Mouse (Mus musculus) mouse embryonic stem cell (cell line): ENCODE results near the gene Dusp1.

ENCODE experiments used
- in situ Hi-C, 2 experiments: fragments of 300-500 bp; cut with MboI; formaldehyde crosslinking; loops; 1 replicate in 1 of 2; 3 replicates in 1 of 2; pipeline ENCODE4 v1.14.3; 2019 to 2020; ENCODE audit warnings: low sequenced_read_pairs in 2 of 2, low pct_unique_long_range_greater_than_20kb in 1 of 2, mixed read lengths in 1 of 2; ENCODE audit not compliant: unreplicated experiment in 1 of 2

Dusp1 gene

DNA sequence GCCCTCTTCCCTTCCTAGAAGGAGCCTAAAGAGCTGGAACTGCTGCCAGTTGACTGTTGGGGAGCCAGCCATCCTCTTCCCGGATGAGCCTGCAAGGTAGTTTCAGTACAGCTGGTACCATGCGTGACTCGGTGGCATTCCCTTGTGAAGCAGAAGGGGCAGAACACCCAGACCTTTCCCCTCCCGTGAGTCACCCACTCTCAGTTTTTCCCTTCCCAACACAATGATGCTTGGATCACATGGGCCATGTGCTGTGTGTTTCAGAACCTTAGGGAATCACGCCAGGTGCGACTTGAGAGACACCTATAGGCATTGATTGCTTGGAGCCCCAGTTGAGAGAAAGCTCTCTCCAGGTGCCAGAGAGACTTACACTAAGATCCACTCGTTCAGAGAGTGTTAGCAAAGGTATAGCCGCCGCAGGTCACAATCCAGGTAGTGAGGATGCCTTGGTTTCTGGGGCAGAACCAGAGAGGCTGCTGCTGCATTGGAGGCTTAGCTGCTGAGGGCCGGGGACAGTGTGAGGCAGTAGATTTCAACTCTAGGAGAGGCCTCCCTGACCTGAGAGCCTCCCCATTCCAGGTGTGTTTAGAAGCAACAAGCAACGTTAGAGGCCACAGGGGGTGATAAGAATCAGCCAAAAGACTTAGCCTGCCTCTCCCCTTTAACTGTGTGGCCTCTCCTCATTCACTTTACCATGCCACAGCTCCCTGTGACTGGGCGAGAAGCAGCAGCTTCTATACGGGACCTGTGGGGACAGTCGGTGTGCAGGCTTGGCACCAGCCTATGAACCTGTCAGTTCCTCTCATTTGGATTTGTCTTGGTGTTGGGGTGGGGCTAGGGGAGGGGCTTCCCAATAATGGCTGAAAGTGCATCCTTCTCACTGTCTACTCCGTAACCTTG, 51.5 kb downstream of the Dusp1 start:
- in situ Hi-C loops: no loop called here

DNA sequence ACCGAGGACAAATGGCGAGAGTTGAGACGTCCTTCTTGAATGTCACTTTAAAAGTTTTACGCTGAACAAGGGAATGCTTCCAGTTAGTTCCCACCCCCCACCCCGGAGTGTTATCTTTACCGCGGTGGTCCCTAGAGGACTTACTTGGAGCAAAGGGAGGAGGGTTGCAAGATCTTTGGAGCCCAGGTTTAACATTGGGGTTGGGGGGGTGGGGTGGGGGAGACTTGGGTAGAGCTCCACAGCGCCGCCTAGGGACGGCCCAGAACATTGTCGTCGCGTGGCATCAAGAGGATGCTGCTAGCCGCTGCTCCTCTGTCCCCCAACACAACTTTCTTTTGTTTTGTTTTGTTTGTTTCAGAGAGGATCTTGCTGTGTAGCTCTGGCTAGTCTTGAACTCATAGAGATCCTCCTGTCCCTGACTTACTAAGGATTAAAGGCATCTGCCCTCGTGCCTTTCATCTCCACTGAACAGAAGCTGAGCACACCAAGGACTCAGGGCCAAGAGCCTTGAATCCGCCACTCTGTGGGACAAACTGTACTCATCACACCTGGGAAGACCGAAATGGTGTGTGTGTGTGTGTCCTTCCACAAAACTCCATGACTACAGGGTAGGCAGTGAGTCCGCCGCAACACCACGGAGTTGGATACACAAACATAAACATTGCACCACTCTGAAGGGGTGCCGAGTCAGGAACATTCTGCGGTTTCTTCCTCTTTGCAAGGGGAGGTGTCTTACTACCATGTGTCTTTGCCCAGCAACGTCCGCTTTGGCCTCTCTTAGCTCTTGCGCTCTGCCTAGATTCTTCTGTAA, 52.8 kb downstream of the Dusp1 start:
- in situ Hi-C loops: no loop called here

DNA sequence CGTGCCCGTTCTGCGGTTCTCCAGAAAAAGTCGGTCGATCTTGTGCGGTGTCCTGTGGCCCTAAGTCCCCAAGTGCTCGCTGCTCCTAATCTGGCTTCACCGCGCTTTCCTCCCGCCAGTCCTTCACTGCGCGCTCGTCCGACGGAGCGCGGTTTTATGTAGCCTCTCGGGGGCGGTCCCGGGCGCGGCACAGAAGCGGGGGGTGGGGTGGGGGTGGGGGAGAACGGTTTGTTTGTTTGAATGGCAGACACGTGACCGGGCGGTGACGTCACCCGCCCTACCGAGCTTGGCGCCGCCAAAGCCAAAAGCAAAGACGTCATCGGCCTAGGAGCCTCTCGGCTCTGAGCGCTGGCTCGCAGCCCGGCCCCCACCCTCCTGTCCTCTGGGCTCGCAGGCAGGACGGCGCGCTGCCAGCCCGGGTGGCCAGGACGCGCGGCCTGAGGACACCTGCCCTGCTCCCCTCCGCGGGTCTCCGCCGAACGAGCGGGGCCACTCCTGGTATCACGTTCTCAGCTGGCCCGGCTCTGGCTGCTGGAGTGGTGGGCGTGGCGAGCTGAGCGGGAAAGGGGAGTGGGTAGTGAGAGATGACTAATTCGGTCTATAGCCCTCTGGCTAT, 53.5 kb downstream of the Dusp1 start:
- in situ Hi-C loops: no loop called here

GRCm38 (mm10) chr17:26507966-26508344, 54.0 kb downstream of the Dusp1 start:
- in situ Hi-C loops: no loop called here

DNA sequence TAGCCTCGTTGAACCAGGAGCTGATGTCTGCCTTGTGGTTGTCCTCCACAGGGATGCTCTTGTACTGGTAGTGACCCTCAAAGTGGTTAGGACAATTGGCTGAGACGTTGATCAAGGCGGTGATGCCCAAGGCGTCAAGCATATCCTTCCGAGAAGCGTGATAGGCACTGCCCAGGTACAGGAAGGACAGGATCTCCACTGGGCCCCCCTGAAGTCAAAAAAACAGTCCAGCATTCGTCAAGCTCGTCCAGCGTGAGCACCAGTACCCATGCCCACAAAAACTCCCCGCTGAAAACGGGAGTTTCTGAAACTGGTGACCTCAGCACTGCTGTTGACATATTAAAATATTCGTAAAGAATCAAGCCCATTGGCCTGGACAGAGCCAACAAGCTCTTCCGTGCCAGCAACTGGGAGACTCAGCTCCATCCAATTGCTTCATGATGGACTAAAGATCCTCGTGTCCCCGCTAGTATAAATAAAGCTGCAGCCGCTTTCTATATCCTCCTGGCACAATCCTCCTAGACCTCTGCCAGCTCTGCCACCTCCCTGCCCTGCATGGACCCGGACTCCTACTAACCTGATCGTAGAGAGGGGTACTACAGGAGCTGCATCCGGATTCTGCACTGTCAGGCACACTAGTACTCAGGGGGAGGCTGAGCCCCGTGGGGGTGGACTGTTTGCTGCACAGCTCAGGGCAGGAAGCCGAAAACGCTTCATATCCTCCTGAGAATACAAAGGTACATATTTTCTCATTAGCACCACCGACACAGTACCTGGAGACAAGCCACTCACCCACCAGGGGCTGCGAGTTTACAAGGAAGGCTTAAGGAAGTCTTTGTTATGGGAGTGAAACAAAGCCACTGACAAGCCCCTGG, 54.7 kb downstream of the Dusp1 start:
- in situ Hi-C loops: no loop called here

GRCm38 (mm10) chr17:26506031-26506641, 55.8 kb downstream of the Dusp1 start:
- in situ Hi-C loops: no loop called here

DNA sequence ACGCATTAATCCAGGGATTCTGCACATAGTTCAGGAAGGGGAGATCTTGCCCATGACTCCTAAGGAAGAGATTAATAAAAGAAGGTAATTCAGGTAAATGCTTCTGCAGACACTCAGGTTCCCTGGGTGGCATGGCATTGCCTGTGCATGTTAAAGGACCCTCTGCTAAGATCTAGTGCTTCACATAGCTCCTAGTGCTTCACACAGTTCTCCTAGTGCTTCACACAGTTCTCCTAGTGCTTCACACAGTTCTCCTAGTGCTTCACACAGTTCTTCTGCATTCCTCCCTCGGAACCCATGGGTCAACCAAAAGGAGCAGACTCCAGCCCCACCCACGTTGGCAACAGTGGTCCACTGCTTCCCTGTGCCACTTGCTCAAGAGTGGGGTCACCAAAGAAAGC, 56.7 kb downstream of the Dusp1 start:
- in situ Hi-C loops: no loop called here

GRCm38 (mm10) chr17:26503981-26504671, 57.8 kb downstream of the Dusp1 start:
- in situ Hi-C loops: no loop called here

DNA sequence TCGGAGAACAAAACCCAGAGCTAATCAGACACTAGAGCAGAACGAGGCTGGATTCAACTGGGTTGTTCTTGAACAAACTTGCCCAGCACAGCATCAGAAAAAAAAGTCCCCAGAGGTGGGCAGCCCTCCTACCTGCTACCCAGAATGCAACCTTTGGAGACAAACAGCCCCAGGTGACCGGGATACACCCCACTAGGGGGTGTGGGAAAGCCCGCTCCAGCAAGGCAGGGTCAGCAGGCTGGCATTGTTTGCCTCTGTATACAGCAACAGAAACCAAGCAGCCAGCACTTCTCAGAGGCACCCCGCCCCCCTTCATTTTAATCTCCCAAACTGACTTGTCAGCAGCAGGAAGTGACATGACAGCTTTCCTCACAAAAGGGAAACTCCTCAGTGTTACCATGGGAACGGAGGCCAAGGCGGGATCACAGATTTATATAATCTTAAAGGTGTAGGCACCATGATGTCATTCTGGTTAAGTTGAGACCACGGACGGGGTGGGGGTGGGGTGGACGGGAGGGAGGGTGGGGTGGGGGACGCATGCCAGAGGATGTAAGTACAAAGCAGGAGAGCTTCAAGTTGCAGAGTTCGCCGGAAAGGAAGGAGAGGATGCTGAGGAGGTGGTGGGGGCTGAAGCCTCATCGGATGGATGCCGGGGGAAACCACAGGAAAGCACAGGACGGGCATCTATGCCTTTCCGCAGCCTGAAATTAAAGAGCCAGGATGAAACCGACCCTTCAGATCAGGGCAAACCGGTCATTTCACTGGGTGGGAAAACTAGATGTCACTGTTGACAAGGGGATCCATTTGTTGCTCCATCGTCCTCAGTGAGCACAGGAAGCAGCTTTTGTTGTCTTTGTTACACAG, 58.9 kb downstream of the Dusp1 start:
- in situ Hi-C loops: no loop called here

- in situ Hi-C loops: no loop called here
Measured at GRCm38 (mm10) chr17:26501826-26502225, 60.1 kb downstream of the Dusp1 start.

DNA sequence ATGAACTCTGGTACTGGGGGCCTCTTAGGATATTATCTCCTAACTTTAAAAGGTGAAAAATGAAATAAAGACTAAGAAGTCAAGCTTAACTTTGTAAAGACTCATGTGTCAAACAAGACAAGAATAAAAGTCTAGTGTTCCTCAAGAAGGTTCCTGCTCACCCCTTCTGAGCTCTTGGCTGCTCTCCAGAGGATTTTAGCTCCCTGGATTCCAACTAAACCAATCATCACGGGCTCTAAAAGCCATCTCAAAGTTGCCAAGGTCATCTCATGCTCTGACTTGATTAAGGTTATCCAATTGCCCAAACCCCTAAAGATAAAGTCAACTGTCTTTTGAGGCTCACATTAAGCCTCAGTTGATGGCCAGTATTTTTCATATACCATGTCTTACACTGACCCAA, 63.3 kb downstream of the Dusp1 start:
- in situ Hi-C loops: no loop called here

DNA sequence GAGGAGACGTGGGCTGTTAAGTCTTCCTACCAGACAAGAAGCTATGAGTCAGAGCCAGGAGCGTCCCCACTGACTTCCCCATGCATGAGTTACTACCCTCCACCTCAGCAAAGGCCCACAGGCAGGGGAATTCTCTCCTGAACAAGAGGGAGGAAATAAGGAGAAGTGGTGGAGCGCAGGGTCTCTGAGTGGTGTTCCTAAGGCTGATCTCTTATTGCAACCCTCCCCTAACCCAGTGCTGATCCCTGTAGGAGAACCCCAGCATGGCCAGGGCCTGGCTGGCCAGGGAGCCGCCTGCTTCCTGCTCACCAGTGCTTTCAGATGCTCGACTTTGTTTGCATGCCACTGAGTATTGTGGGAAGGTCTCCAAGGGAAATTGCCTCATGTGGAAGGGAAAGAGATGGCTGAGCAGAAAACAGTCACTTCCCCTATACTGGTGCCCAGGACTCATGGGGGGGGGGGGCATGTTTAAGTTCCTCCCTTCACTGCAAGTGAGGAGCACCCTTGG, 64.5 kb downstream of the Dusp1 start:
- in situ Hi-C loops: no loop called here

DNA sequence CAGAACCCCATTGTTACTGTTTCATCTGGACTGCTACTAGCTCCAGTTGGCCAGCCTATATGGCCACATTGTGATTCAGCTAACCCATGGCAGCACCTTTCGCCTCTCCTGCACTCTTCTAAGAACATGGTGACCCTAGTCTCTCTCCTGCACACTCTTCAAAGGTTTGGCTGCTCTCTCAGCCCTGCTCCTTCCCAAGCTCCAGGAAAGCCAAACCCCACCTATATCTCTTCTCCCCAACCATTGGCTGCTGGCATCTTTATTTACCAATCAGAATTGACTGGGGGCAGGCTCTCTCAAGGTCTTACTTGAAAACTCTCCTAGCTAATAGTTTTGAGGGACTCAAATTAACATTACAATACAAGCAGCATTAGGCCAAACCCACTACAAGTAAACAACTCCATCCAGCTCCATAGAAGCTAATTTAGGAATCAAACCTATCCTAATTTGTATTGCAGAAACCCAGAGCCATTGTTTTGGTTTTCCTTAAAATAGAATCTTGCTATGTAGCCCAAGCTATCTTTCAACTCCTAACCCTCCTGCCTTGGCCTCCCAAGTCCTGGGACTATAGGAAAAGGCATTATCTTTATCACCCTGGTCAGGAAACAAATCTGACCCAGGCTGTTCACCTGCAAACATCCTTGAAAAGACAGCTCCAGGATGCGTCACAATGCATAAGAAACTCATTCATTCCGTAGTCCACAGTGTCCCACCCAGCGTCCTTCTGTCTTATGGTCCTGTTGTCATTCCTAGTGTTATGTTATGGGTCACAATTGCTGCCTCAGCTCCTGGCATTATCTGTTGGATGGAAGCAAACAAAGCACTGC, 67.1 kb downstream of the Dusp1 start:
- in situ Hi-C loops: no loop called here

GRCm38 (mm10) chr17:26492246-26492645, 69.7 kb downstream of the Dusp1 start:
- in situ Hi-C loops: no loop called here

DNA sequence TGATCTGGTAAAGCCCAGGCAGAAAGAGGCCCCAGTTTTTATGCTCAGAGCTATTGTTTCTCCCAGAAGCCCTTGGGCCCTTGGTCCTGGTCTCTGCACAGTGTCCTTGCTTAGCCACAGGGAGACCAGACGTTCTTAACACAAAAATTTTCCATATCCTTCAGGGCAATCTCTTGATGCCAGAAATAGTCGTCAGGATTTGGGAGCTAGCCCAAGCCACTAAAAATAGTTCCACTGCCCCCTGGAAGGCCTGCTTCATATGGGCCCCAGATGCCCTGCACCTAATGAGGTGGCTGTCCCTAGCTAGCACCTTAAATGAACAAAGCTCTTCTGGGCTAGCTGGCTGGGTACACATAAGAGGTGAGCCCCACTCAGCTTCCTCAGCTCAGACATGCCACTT, 71.0 kb downstream of the Dusp1 start:
- in situ Hi-C loops: no loop called here

DNA sequence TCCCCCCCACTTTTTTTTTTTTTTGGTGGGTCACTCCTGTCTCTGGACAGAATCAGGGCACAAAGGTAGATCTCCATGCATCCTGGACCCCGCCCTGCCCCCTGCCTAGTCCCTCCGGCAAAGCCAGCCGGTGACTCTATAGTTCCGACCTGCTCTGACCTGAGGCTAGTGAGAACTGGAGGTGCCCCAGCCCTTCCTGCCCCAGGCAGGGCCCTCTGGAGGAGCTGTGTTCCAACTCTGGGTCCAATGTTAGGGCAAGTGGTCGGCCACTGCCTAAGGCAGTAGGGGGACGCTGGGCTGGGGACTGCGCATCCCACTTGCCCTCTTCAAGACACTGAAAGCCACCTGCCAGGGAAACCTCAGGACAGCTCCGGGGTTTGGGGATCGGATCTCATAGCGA, 71.9 kb downstream of the Dusp1 start:
- in situ Hi-C loops: no loop called here
